Mouse (Mus musculus): ENCODE results near the gene Taf1c.

- TF ChIP-seq POLR2A (IDR thresholded peaks at IDR 0.05; ENCODE audit: low read depth, low read length) (no peak), CTCF (conservative IDR thresholded peaks at IDR 0.05; ENCODE audit: insufficient read depth, insufficient read length, low read depth, low read length) (no peak)
Measured at GRCm38 (mm10) chr8:119632246-119632645, 27.2 kb upstream of the Taf1c start.

Measured in kidney, adult 2 months (tissue).